Mouse (Mus musculus) lung, postnatal 10 days (tissue): ENCODE results near the gene Nrtn.
A peak's percentile ranks its signal among the peaks of the same experiment; 100 is the strongest.

ENCODE experiments used
- DNase-seq: peaks from one replicate; pipeline ENCODE4 v3.0.0; 2021

The Nrtn gene

GRCm38 (mm10) chr17:56757416-56758123, at the start of gene Nrtn:
TSS of gene Nrtn (minus strand) at chr17:56757530.
- peak; percentile 93 for DNase-seq

DNA sequence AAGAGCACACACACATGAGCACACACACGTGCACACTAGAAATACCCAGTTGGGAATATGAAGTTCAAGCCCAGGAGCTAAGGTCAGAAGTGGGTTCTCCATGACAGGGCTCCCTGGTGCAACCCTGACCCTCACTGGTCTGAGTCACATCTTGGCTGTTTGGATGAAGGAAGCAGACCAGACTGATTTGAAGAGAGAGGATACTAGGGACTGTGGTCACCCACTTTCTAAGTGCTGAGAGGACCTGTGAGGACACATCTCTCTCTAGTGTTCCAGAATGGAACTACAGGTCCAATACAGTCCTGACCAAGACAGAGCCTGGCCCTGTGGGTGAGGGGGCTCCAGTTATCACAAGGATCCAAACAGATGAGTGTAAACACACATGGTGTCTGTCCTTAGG, 48.5 kb upstream of the Nrtn start:
- peak; percentile 32 for DNase-seq

- DNase-seq: no peak
Observed at GRCm38 (mm10) chr17:56804952-56805351, 47.6 kb upstream of the Nrtn start.

DNA sequence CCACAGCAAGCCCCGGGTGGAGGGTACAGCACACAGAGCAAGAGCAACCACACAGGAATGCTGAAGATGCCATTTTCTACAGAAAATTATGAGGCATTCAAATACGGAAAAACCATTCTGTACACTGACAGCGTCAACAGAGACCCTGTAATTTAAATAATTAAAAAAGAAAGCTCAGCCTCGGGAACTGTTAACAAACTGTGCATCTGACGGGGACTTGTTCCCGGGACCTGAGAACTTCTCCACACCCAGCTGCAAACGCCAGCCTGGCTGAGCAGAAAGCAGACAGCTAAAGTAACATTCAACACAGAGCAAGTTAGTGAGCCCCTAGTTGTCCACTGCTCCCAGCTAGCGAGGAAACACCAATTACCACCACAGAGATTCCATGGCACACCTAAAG, 44.7 kb upstream of the Nrtn start:
- no peak for DNase-seq

GRCm38 (mm10) chr17:56799276-56799675, 41.9 kb upstream of the Nrtn start:
- DNase-seq: no peak

DNA sequence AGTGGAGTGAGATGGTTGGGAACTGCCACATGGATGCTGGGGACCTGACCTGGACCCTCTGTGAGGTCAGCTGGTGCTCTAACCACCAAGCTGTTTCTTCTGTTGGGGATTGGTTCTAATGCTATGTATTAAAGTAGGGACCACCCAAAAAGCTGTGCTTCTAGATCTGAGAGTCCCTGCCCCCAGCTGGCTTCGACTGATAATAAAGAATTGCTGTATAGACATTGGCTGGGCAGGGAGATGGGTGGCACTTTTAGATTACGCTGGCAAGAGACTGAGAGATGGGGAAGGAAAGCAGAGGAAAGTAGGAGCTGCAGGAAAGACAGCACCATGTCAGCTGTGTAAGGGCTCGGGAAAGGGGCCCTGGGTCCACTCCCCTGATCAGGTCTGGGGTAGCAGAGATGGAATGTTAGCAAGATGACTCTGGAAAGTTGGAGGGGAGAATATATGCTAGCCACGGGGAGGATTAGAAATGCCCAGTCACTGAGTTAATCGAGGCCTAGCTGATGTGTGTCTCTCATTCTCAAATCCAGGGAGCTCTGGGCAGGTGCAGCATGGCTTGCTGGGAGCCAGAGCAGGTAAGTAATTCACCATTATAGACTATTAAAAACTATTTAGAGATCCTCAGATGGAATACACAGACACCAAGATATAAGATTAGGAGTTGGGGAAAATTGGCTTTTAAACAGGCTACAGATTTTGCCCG, 36.4 kb upstream of the Nrtn start:
- DNase-seq: no peak

DNA sequence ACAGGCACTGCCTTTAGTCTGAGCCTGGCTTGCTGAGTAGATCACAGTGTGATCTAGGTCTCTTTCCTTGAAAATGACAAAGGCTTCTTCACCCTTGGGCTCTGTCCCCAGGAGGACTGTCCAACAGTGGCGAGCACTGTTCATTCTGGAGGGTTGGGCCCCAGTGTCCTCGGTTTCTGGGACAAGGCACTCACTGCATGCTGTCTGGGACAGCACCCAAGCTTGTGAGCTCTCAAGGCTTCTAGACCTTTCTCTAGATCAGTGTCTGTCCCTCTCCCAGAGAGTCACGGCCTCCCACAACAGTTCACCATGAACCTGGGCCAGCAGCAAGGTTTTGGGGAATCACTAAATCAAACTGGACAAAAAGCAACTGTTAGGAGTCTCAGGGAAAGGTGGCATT, 35.3 kb upstream of the Nrtn start:
- no peak for DNase-seq

- no peak for DNase-seq
Observed at GRCm38 (mm10) chr17:56789286-56789685, 32.0 kb upstream of the Nrtn start.

GRCm38 (mm10) chr17:56788886-56789285, 31.6 kb upstream of the Nrtn start:
- DNase-seq: no peak

- no peak for DNase-seq
Observed at GRCm38 (mm10) chr17:56780291-56780978, 23.1 kb upstream of the Nrtn start.

DNA sequence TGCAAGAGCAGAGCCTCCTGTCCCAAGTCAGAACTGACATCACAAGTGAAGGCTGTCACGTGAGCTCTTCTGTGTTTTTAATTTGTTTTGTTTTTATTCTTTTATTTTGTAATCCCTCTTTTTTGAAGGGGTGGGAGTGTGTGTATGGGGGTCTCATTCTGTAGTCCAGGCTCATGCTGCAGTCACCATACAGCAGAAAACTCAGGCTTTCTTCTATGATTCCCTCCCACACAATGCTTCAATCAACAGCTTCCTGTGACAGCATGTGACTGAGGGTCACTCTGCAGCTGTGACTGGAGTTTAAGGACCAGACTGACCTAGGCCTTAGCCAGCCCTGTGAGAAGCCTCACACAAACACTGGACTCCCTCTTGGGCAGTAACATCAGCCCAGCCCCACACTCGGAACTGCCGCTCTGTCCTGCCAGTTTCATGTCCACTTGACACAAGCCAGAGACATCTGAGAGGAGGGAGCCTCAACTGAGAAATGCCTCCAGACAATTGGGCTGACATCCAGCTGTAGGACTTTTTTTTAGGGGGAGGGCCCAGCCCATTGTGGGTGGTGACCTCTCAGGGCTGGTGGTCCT, 21.5 kb upstream of the Nrtn start:
- no peak for DNase-seq

DNA sequence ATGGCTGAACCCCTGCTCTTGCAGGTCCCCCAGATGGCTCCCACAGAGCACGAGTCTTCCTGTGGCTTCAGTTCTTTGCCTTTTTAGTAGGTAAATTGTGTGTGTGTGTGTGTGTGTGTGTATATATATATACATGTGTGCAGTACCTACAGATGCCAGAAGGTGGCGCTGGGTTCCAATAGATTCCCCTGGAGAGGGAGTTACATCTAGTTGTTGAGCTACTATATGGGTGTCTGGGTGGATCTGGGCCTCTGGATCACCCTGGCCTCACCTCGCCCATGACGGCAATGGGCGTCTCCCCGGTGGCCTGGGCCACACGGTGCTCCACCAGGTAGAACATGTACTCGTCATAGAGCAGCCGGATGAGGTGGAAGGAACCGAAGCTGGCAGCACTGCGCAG, 20.2 kb upstream of the Nrtn start:
- DNase-seq: no peak

GRCm38 (mm10) chr17:56769950-56770349, 12.6 kb upstream of the Nrtn start, which contains the start of gene Prr22:
TSS of gene Prr22 (plus strand) at chr17:56770250.
- DNase-seq: no peak

- DNase-seq: no peak
Observed at GRCm38 (mm10) chr17:56768941-56769340, 11.6 kb upstream of the Nrtn start.

DNA sequence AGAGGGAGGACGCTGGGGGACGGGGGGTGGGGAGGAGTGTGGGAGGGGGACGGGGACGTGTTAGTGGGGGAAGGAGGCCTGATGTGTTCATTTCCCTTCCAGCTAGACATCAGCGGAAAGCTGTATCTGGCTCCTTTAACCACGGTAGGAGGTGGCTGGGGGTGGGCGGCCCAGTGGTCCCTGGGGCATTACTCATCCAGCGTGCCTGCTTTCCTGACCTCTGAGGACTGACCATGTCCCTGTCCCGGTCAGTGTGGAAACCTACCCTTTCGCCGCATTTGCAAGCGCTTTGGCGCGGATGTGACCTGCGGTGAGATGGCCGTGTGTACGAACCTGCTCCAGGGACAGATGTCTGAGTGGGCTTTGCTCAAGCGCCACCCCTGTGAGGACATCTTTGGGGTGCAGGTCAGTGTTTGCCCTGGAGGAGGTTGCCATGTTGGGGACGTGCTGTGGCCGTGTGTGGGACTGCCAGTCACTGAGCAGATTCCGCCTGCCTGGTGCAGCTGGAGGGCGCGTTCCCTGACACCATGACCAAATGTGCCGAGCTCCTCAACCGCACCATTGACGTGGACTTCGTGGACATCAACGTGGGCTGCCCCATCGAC, 10.3 kb upstream of the Nrtn start:
- DNase-seq: no peak

GRCm38 (mm10) chr17:56766631-56767405, 9.5 kb upstream of the Nrtn start:
- no peak for DNase-seq

DNA sequence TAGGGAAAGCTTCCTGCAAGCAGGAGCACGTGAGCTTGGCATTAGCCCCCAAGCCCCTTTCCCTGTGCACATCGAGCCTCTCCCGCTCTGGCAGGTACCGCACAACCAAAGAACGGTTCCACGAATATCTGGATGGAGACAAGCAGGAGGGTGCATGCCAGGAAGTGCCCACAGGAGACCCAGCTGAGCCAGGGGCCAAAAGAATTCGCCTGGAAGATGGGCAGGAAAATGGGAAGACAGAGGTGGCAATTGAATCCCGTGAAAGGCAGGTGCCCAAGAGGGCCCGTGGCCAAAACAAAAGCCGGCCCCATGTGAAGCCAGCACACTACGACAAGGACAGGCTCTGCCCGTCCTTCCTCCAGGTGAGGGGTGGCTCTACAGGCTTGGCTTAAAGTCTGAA, 8.1 kb upstream of the Nrtn start:
- no peak for DNase-seq

GRCm38 (mm10) chr17:56764474-56765354, 7.4 kb upstream of the Nrtn start, which contains the start of gene Dus3l:
TSS of gene Dus3l (plus strand) at chr17:56764757.
- peak; percentile 91 for DNase-seq

GRCm38 (mm10) chr17:56763741-56764250, 6.5 kb upstream of the Nrtn start:
- DNase-seq: no peak

DNA sequence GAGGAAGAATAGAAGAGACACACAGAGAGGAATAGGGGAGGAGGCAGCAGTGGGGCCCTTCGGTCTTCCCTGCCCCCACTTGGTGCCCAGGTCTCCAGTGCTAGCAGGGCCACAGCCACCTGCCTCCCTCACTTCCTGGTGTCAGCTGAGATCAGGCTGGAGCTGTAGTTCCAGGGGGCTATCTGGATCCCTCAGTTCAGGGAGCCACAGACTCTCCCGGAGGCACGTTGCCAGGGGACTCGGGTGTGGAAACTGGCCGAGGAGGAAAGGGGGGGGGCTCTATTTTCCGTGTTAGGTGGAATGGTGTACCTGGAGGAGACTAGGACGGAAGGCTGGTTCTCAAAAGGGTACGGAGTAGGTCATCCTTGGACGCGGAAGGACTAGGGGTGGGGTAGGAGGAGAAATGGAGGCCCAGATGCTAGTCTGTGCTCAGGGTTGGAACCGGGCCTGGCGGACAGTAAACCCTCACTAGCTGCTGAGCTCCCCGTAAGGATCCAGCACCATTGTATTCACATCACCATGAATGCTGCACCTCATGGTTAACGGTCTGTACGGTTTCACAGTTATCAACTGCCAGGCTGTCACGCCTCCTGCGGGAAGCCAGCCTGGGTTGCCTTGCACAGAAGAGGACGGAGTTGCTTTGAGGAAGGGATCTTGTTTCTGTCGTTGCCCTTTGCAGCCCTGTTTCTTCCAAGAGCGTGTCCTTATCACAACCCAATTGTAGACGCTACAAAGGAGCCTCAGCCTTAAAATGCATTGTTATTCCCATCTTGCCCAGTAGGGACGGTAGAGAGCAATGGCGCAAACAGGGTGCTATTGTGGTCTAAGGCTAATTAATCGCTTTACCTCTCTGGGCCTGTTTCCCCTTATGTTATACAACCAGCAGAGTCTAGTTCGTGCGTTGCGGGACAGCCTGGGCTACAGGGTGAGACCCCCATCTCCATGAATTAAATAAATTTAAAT, 5.7 kb upstream of the Nrtn start:
- peak; percentile 80 for DNase-seq
